Mouse (Mus musculus): ENCODE results near the gene Cacna1h. TPM values are rescaled to one million over a fixed set of nuclear protein-coding genes. Genes with fewer than 3 reads are reported as not detected.

Cacna1h gene
- total RNA-seq, 2 experiments from 2014 or later = 6.1 to 6.7 TPM

Other genes with a start within 250 kb of the Cacna1h start
- 10 to 100 TPM; 21.3 to 24.1 TPM for gene BC003965, start 249.2 kb downstream of the Cacna1h start, total RNA-seq (2021)
- gene Unkl, start 245.4 kb downstream of the Cacna1h start, total RNA-seq (2021) = 1 to 10 TPM; 7.0 to 8.7 TPM
- 10 to 100 TPM; 14.8 to 15.9 TPM for gene Gnptg, start 193.7 kb downstream of the Cacna1h start, total RNA-seq (2021)
- gene Tsr3, start 193.6 kb downstream of the Cacna1h start, total RNA-seq (2021) = 1 to 10 TPM; 7.7 to 9.5 TPM
- gene Baiap3, start 177.4 kb downstream of the Cacna1h start, total RNA-seq (2021) = 1 to 10 TPM in 1 of 2 experiments, under 1 TPM in 1; 0.62 to 1.3 TPM
- gene Ube2i, start 159.2 kb downstream of the Cacna1h start, total RNA-seq (2021) = 100 to 1,000 TPM in 1 of 2 experiments, 10 to 100 TPM in 1; 90.7 to 105 TPM
- gene Prss34, start 135.4 kb downstream of the Cacna1h start, total RNA-seq (2021) = under 1 TPM; 0.46 to 0.50 TPM
- not detected for gene Prss28, start 125.1 kb downstream of the Cacna1h start, total RNA-seq (2021)
- gene Prss29, start 115.1 kb downstream of the Cacna1h start, total RNA-seq (2021) = not detected
- gene Tpsab1, start 88.2 kb downstream of the Cacna1h start, total RNA-seq (2021) = under 1 TPM; 0.37 to 0.62 TPM
- 1 to 10 TPM; 2.0 to 2.6 TPM for gene Tpsb2, start 67.5 kb downstream of the Cacna1h start, total RNA-seq (2021)
- not detected for gene Tpsg1, start 64.5 kb downstream of the Cacna1h start, total RNA-seq (2021)
- under 1 TPM in 1 of 2 experiments, not detected in 1; 0.67 TPM for gene Tekt4, start 20.8 kb upstream of the Cacna1h start, total RNA-seq (2021)
- gene Sstr5, start 63.5 kb upstream of the Cacna1h start, total RNA-seq (2021) = not detected
- gene Sox8, start 136.9 kb upstream of the Cacna1h start, total RNA-seq (2021) = under 1 TPM; 0.20 to 0.31 TPM
- gene Lmf1, start 145.3 kb upstream of the Cacna1h start, total RNA-seq (2021) = 10 to 100 TPM; 29.8 to 31.8 TPM

All from heart, adult 18-20 months (tissue).